Mouse (Mus musculus) granulocyte monocyte progenitor cell, adult 5-6 weeks (primary cell): Measurements from ENCODE around the gene Otop2. TPM values are rescaled to one million over a fixed set of nuclear protein-coding genes. Genes with fewer than 3 reads are reported as not detected.

Experiments used
- ATAC-seq: replicated peaks from 2 replicates; pipeline ENCODE4 v1.8.0; 2016; ENCODE audit warnings: mild to moderate bottlenecking, moderate TSS enrichment, inconsistent platforms; ENCODE audit not compliant: poor library complexity, severe bottlenecking
- total RNA-seq, 2 experiments: library from RNA; stranded (forward) in 1 of 2; stranded (reverse) in 1 of 2; fragments of 200-712, 200-1000 nt in 1 of 2; fragments of >200 nt in 1 of 2; fragmentation: Nextera tagmentation in 1 of 2; gene quantifications; 2 replicates each; pipeline ENCODE4 v1.2.3; 2014 to 2017

The Otop2 gene
- total RNA-seq, 2 experiments from 2014 or later: not detected

DNA sequence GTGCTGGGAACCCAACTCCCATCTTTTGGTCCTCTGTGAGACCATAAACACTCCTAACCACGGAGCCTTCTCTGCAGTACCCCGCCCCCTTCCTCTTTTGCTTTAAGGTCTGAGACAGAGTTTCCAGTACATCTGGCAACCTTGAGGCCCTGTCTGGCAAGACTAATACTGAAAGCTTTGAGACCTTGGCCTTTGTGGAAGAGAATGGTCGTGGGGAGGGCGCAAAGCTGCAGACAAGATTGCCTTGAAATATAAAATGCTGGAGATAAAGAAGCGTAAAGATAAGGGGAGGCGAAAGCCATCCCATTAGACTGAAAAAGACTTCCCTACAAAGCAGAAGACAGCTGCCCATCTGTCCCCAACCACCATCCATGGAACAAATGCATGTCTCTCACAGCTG is 31.5 kb upstream of the Otop2 start:
- ATAC-seq: no peak

GRCm38 (mm10) chr11:115275954-115276353 is 31.0 kb upstream of the Otop2 start:
- ATAC-seq: no peak

DNA sequence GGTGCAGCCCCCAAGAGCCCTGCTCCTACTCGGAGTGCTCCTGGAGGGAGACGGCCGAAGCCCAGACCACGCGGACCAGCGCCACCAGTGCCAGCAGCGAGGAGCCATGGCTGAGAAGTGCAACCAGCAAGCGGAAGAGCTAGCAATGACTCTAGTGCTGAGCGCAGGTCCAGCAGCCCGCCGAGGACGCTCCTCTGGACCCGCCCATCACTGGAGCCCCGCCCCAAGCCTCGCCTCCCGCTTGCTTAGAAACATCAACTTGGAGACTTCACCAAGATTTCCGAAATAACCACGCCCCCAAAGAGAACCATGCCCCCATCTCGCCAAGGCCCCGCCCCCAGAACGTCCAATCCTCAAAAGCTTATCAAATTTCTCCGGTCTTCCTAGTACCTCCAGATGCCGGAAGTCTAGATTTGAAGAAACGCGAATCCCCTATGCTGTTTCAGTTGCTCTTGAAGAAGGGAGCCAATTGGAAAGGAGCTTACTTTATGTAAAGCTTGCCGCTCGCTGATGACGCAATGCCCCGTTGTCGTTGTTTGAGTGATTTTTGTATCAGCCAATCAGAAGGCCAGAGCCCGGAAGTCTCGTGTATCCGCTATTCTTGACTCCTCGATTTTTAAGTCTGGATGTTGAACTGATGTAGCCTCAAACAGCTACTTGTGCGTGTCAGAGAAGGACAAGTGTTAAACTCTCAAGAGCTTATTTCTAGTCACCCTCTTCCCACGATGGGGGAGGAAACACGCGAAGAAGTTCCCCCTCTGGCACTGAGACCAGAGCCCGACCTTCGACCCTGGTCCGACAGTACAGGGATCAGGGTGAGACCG is 30.0 kb upstream of the Otop2 start, which contains the start of gene Fdxr:
Fdxr (minus strand) TSS at position 271 of the 824 bp plus-strand sequence.
- peak; percentile 86 for ATAC-seq

DNA sequence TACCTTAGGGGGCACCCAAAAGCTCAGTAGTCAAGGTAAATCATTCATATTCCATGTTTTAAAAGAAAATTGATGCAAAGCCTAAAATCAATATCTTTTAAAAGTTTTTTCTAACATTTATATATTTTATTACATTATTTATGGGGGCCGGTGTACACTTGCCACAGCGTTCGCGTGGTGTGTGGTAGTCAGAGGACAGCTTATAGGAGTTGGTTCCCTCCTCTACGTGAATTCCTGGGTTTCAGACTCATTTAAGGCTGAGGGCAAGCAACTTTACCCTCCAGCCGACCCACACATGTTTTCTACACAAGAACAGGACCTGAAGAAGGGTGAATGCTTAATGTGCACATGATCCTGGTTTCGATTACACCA is 29.4 kb upstream of the Otop2 start:
- no peak for ATAC-seq

- no peak for ATAC-seq
Measured at GRCm38 (mm10) chr11:115278176-115278575, 28.8 kb upstream of the Otop2 start.

GRCm38 (mm10) chr11:115279726-115280125 is 27.2 kb upstream of the Otop2 start:
- peak; percentile 44 for ATAC-seq

DNA sequence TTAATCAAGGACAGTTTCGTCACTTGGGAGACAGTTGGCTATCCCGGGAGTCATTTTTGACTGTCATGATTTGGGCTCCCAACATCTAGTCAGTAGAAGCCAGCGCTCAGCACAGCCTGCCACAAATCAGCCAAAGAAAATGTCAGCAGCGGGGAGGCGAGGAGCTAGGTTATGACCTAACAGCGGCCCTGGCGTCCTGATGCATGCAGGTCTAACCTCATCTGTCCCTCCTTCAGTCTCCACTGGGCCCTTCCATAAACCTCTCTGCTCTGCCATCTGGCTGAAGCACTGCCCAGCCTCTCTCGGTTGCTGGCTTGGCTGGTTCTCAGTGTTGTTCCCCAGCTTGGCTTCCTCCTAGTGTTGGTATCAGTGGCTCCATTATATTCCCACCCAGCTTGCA is 24.7 kb upstream of the Otop2 start:
- ATAC-seq: no peak

GRCm38 (mm10) chr11:115282723-115283485 is 24.1 kb upstream of the Otop2 start:
- no peak for ATAC-seq

- ATAC-seq: no peak
Measured at GRCm38 (mm10) chr11:115283486-115283765, 23.5 kb upstream of the Otop2 start.

DNA sequence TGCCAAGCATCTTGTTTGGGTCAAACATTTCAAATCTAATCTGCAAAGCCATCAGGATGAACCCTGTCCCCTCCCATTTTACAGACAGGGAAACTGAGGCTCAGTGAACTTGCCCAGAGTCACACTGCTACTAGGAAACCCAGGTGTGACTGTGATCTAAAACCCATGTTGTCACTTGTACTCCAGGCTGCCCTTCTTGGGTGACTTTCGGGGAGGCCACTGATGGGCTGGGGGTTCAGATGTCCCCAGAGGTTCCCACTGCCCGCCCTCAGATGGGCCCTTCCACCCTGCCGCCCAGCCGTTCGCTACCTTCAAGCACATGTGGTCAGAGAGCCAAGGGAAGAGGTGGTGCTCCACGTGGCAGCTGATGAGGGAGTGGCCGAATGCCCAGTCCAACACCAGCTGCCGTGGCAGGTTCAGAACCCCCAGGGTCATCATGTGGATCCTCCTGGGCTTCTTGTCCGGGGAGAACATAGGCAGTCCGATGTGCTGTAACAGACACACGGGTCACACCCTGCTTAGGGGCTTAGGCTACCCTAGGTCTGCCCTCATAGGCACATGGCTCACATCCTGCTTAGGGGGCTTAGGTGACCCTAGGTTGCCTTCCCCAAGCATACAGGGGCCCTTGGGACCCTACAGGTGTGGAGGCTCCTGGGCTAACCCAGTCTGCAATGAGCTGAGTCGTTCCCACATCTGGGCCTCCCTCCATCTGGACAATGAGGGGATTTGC is 22.9 kb upstream of the Otop2 start:
- no peak for ATAC-seq

DNA sequence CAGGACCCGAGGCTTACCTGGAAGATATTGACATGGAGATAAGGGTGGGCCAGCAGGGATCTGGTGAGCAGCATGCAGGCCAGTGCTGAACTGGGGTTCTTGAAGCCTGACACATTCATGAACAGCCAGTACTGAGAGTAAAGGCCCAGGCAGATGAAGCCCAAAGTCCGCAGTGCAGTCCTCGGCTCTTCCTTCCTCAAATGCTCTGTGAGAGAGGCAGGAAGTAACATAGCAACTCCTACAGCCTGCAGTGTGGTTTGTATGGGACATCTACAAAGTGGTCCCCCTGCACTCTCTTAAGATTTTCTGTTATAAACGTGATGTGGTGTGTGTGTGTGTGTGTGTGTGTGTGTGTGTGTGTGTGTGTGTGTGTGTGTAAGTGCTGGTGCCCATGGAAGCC is 21.7 kb upstream of the Otop2 start:
- peak; percentile 75 for ATAC-seq

- ATAC-seq: no peak
Measured at GRCm38 (mm10) chr11:115286201-115286993, 20.6 kb upstream of the Otop2 start.

GRCm38 (mm10) chr11:115287386-115287785 is 19.6 kb upstream of the Otop2 start:
- peak; percentile 42; the same call in 1 of the 2 replicates for ATAC-seq

DNA sequence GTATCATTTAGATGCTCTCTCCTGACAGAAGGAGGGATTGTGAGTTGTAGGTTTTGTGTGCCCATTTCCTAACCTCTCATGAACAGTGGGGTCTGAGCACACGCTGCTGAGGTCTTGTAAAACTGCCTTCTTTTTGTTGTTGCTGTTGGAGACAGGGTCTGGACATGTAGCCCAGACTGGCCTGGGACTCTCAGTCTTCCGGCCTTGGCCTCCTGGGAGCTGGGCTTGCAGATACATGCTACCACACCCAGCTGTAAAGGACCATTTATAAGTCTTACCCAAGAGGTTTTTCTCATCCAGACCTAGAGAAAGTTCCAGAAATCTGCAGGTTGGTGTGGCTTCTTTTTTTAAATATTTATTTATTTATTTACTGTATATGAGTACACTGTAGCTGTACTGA is 18.7 kb upstream of the Otop2 start:
- no peak for ATAC-seq

DNA sequence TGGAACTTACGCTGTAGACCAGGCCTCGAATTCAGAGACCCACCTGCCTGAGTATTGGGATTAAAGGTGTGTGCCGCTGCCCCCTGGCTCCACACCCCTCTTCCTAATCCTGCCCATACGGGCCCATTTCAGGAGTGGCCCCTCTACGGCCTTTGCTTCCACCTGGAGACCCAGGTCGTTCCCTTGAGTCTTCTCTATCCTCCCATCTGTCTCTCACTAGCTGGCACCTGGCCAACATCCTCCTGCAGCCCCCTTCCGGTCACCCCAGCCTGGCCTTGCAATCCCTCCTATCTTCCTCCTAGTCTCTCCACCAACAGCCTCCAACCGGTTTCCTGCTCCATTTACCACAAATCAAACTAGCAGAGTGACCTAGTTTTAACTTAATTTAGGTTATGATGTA is 17.1 kb upstream of the Otop2 start:
- ATAC-seq: no peak

DNA sequence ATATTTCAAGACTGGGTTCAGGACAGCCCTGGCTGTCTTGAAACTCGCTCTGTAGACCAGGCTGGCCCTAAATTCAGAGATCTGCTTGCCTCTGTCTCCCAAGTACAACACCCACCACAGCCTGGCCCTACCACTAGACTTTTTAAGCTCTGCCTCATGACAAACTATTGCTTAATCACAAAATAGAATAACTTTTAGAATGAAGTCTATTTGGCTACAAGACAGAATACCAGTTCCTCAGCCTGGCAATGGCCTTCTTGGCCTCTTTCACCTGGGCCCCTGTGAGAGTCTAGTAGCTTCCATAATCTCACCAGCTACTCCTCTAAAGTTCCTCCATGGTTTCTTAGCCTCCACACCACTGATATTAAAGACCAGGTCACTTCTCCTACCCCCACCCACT is 16.6 kb upstream of the Otop2 start:
- no peak for ATAC-seq

GRCm38 (mm10) chr11:115290919-115291318 is 16.0 kb upstream of the Otop2 start:
- no peak for ATAC-seq

- no peak for ATAC-seq
Measured at GRCm38 (mm10) chr11:115291503-115291902, 15.5 kb upstream of the Otop2 start.

DNA sequence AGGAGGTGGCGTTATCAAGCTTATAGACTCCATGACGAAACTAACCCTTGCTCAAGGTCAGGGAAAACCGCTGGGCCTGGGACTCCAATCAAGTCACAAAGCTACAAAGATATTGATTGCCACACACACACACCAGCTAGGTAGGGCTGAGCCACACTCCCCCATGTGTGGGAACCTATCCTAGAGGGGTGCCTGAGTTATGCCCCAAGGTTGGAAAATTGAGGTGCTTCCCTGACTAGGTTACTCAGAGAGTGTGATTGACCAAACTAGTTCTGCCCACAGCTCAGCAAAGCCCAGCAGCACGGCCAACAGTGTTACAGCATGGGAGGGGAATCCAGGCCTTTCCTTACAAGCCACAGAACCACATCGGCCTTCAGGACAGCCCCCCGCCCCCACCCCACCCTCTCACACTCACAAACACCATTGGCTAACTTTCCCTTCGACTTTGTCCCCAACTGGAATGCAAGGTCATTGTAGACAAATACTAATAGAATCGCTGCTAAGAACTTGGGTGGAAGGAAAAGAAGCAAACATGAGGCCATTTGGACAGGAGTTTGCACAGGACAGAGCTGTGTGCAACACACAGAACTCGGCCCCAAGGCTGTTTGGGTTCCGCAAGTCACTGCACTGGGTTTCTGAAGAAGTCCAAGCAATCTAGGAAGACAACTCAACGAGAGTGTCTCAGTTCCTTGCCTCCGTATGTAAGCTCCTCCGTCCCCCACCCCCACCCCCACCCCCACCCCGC is 14.2 kb upstream of the Otop2 start:
- no peak for ATAC-seq

- ATAC-seq: no peak
Measured at GRCm38 (mm10) chr11:115295939-115296338, 11.0 kb upstream of the Otop2 start.
